Mouse (Mus musculus) olfactory bulb, adult 2 months (tissue): ENCODE data around the gene Gm11937. TPM values are rescaled to one million over a fixed set of nuclear protein-coding genes. Genes with fewer than 3 reads are reported as not detected.
"Not testable (repeated sequence)": the region's sequence is repeated elsewhere in the genome, so short reads cannot be mapped to it uniquely, and the experiment has no call there.

Source experiments
- H3K27ac ChIP-seq: fragments of 200-500 bp; 2 replicates; pipeline ENCODE4 v1.5.1; 2012; ENCODE audit warnings: low read depth, low read length; ENCODE audit not compliant: insufficient read depth
- H3K4me1 ChIP-seq: fragments of 200-500 bp; 2 replicates; pipeline ENCODE4 v1.6.1; 2012; ENCODE audit warnings: low read length; ENCODE audit not compliant: control insufficient read depth, insufficient read depth
- H3K4me3 ChIP-seq: fragments of 200-500 bp; 2 replicates; pipeline ENCODE4 v1.5.1; 2012; ENCODE audit warnings: mild to moderate bottlenecking, low read depth, low read length, moderate library complexity; ENCODE audit not compliant: insufficient read depth
- CTCF ChIP-seq: fragments of 200-500 bp; IDR thresholded peaks from 2 replicates; pipeline ENCODE4 v1.5.1; 2012; ENCODE audit warnings: low read depth, mild to moderate bottlenecking, low read length, moderate library complexity; ENCODE audit not compliant: insufficient read depth
- POLR2A ChIP-seq: fragments of 200-500 bp; IDR thresholded peaks from 2 replicates; pipeline ENCODE4 v1.6.1; 2012; ENCODE audit warnings: mild to moderate bottlenecking, low read depth, low read length, moderate library complexity; ENCODE audit not compliant: insufficient read depth
- WGBS: fragments of 180-500 bp; shearing (Covaris S2); methylation state at CpG from one replicate; pipeline ENCODE4 v1.1.7; 2018; 5-methylcytosine and 5-hydroxymethylcytosine counted together
- polyA plus RNA-seq: library from polyadenylated mRNA; stranded (reverse); fragments of >200 nt; gene quantifications from 2 replicates; pipeline ENCODE4 v1.2.4, GENCODE M21; 2012; ENCODE audit warnings: low replicate concordance; ENCODE audit not compliant: missing spikeins, insufficient read depth, insufficient read length

Gene Gm11937
- polyA plus RNA-seq, 1 experiment = not detected

GRCm38 (mm10) chr11:99634653-99635134, 24.7 kb upstream of the Gm11937 start, which contains the start of gene Krtap4-2:
Krtap4-2 (minus strand) TSS chr11:99635084.
- 42% methylated on average over 8 of the region's 8 CpGs for WGBS
- H3K27ac ChIP-seq = no peak within 1 kb of the TSS
- H3K4me1 ChIP-seq = peaks cover 13% of the 10 kb centered on the region; the same call in 1 of the 2 replicates
- TF ChIP-seq POLR2A (no peak), CTCF (no peak)
- H3K4me3 ChIP-seq = no peak within 1 kb of the TSS

- Histone ChIP-seq H3K27ac (no peak overlapping the region), H3K4me3 (no peak overlapping the region), H3K4me1 (peaks cover 8% of the 10 kb centered on the region; the same call in 1 of the 2 replicates)
- 56% methylated on average over 2 of the region's 2 CpGs for WGBS
- no peak for TF ChIP-seq POLR2A
- TF ChIP-seq CTCF = no peak
Measured at GRCm38 (mm10) chr11:99633293-99633692, 23.3 kb upstream of the Gm11937 start.

DNA sequence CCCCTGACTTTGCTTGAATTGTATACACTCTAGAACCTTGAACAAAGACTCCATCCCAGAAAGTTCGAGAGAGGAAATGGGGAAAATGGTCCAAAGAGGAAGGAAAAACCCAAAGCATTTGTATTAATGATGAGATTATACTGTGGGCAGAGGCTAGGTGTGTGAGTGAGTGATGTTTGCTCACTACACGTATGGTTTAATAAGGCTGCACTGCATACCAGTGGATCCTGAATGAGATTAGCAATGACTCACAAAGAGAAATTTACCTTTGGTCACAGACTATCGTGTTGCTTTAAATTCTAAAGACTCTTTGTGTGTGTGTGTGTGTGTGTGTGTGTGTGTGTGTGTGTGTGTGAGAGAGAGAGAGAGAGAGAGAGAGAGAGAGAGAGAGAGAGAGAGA, 20.9 kb upstream of the Gm11937 start:
- WGBS = 71% methylated on average over 3 of the region's 3 CpGs
- no peak overlapping the region for H3K4me3 ChIP-seq
- H3K4me1 ChIP-seq = peaks cover 6% of the 10 kb centered on the region; the same call in 1 of the 2 replicates
- H3K27ac ChIP-seq = no peak overlapping the region
- TF ChIP-seq CTCF = no peak
- no peak for TF ChIP-seq POLR2A

GRCm38 (mm10) chr11:99628138-99628537, 18.1 kb upstream of the Gm11937 start, which contains the start of gene Krtap4-1:
Krtap4-1 (minus strand) TSS chr11:99628238.
- TF ChIP-seq CTCF = no peak
- TF ChIP-seq POLR2A = no peak
- WGBS = 74% methylated on average over 4 of the region's 4 CpGs
- no peaks in the 10 kb centered on the region for H3K4me1 ChIP-seq
- H3K27ac ChIP-seq = no peak within 1 kb of the TSS
- H3K4me3 ChIP-seq = no peak within 1 kb of the TSS

DNA sequence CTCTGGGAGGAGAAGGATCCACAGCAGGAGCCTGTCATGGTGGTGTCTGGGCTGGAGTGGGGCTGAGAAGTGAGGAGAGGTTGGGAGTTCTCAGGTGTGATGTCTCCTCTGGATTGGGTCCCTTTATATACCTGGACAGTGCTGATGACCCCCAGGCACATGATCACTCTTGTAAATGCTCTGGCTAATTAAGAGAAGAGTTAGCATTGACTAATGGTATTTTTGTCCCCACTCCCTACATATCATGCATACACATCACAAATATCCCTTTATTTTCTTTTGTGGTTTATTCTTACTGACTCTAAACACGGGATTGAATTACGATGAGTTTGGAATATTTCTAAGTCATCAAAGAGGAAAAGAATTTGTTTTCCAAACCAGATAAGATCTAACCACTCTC, 10.3 kb upstream of the Gm11937 start, which contains the start of gene Gm11562:
Gm11562 (minus strand) TSS at position 101 of the 400 bp plus-strand sequence.
- WGBS = 94% methylated on average over 2 of the region's 2 CpGs
- Histone ChIP-seq H3K27ac (no peak within 1 kb of the TSS), H3K4me1 (no peaks in the 10 kb centered on the region), H3K4me3 (no peak within 1 kb of the TSS)
- TF ChIP-seq CTCF (no peak), POLR2A (no peak)

GRCm38 (mm10) chr11:99614796-99615363, 4.9 kb upstream of the Gm11937 start, which contains the start of gene Krtap2-4:
Krtap2-4 (minus strand) TSS chr11:99614846.
- Histone ChIP-seq H3K27ac (no peak within 1 kb of the TSS), H3K4me1 (no peaks in the 10 kb centered on the region), H3K4me3 (no peak within 1 kb of the TSS)
- TF ChIP-seq POLR2A (no peak), CTCF (no peak)
- WGBS = 54% methylated on average over 3 of the region's 3 CpGs

- TF ChIP-seq POLR2A = no peak
- TF ChIP-seq CTCF = no peak
- Histone ChIP-seq H3K27ac (no peak overlapping the region), H3K4me1 (no peaks in the 10 kb centered on the region), H3K4me3 (no peak overlapping the region)
- WGBS = 83% methylated on average over 1 of the region's 1 CpGs
Measured at GRCm38 (mm10) chr11:99609126-99609525, 863 bp downstream of the Gm11937 start.

GRCm38 (mm10) chr11:99603208-99603607, 6.8 kb downstream of the Gm11937 start, which contains the start of gene Gm11938:
Gm11938 (minus strand) TSS chr11:99603308.
- H3K4me3 ChIP-seq, H3K4me1 ChIP-seq, H3K27ac ChIP-seq: not testable (repeated sequence)
- WGBS = 70% methylated on average over 1 of the region's 1 CpGs

GRCm38 (mm10) chr11:99597742-99598141, 12.2 kb downstream of the Gm11937 start, which contains the start of gene Krtap9-3:
Krtap9-3 (minus strand) TSS chr11:99598105.
- WGBS = 80% methylated on average over 6 of the region's 6 CpGs
- not testable (repeated sequence) for H3K27ac ChIP-seq, H3K4me1 ChIP-seq, H3K4me3 ChIP-seq

- Histone ChIP-seq H3K4me1 (no peaks in the 10 kb centered on the region), H3K4me3 (no peak within 1 kb of the TSS), H3K27ac (no peak within 1 kb of the TSS)
- 82% methylated on average over 6 of the region's 6 CpGs for WGBS
- TF ChIP-seq CTCF = no peak
- no peak for TF ChIP-seq POLR2A
Measured at GRCm38 (mm10) chr11:99590981-99591380, 19.0 kb downstream of the Gm11937 start, which contains the start of gene Krtap1-3. Krtap1-3 (minus strand) TSS chr11:99591339.
